Mouse (Mus musculus) erythroblast, embryonic 14.5 days (primary cell): ENCODE results near the gene Svep1. TPM values are rescaled to one million over a fixed set of nuclear protein-coding genes. Genes with fewer than 3 reads are reported as not detected.

Source experiments
- H3K27me3 ChIP-seq: 2 replicates; pipeline ENCODE4 v1.6.1; 2012; ENCODE audit warnings: inconsistent platforms; ENCODE audit not compliant: control insufficient read depth
- H3K36me3 ChIP-seq: 2 replicates; pipeline ENCODE4 v1.6.1; 2012; ENCODE audit warnings: mild to moderate bottlenecking, inconsistent platforms; ENCODE audit not compliant: control insufficient read depth
- H3K4me1 ChIP-seq: 2 replicates; pipeline ENCODE4 v1.6.1; 2012; ENCODE audit warnings: inconsistent platforms; ENCODE audit not compliant: control insufficient read depth
- H3K4me3 ChIP-seq: replicated peaks from 2 replicates; pipeline ENCODE3; 2012; ENCODE audit warnings: moderate library complexity, mild to moderate bottlenecking, inconsistent platforms
- H3K9me3 ChIP-seq: 2 replicates; pipeline ENCODE4 v1.6.1; 2012; ENCODE audit warnings: low read length, inconsistent platforms, mixed read lengths; ENCODE audit not compliant: control insufficient read depth
- GATA1 ChIP-seq: IDR thresholded peaks from 2 replicates; pipeline ENCODE4 v1.6.1; 2012; ENCODE audit warnings: low read length, inconsistent platforms, mixed read lengths
- TAL1 ChIP-seq: IDR thresholded peaks from 3 replicates; pipeline ENCODE4 v1.6.1; 2012; ENCODE audit warnings: low read length, inconsistent platforms, mixed read lengths
- polyA plus RNA-seq: library from polyadenylated mRNA; stranded (reverse); fragments of >175 nt; gene quantifications from 2 replicates; pipeline ENCODE4 v1.2.3, GENCODE M21; 2012

Gene Svep1
- polyA plus RNA-seq, result under 0.01 TPM in 1 of 2 replicates, not detected in the other

GRCm38 (mm10) chr4:58206115-58206945, at the start of gene Svep1:
Gene Svep1, minus strand, starts transcription at chr4:58206859.
- Histone ChIP-seq H3K9me3 (no peaks in the 10 kb centered on the region), H3K27me3 (peaks cover 20% of the 10 kb centered on the region), H3K4me3 (peak within 1 kb of the TSS; percentile 24), H3K4me1 (no peaks in the 10 kb centered on the region), H3K36me3 (no peaks in the 10 kb centered on the region)
- no peak for TF ChIP-seq TAL1
- no peak for TF ChIP-seq GATA1

GRCm38 (mm10) chr4:58253410-58253809, 46.8 kb upstream of the Svep1 start:
- H3K36me3 ChIP-seq, result no peaks in the 10 kb centered on the region
- H3K9me3 ChIP-seq, result no peaks in the 10 kb centered on the region
- H3K4me1 ChIP-seq, result no peaks in the 10 kb centered on the region
- H3K4me3 ChIP-seq, result no peak overlapping the region
- TF ChIP-seq TAL1 (no peak), GATA1 (no peak)
- H3K27me3 ChIP-seq, result no peaks in the 10 kb centered on the region

- Histone ChIP-seq H3K4me1 (no peaks in the 10 kb centered on the region), H3K27me3 (no peaks in the 10 kb centered on the region), H3K36me3 (no peaks in the 10 kb centered on the region), H3K9me3 (no peaks in the 10 kb centered on the region), H3K4me3 (no peak overlapping the region)
- no peak for TF ChIP-seq GATA1
- no peak for TF ChIP-seq TAL1
Measured at GRCm38 (mm10) chr4:58252381-58252780, 45.7 kb upstream of the Svep1 start.

GRCm38 (mm10) chr4:58245544-58245943, 38.9 kb upstream of the Svep1 start:
- no peaks in the 10 kb centered on the region for H3K27me3 ChIP-seq
- no peaks in the 10 kb centered on the region for H3K9me3 ChIP-seq
- TF ChIP-seq TAL1 (no peak), GATA1 (no peak)
- H3K4me1 ChIP-seq, result no peaks in the 10 kb centered on the region
- no peak overlapping the region for H3K4me3 ChIP-seq
- no peaks in the 10 kb centered on the region for H3K36me3 ChIP-seq

- Histone ChIP-seq H3K27me3 (no peaks in the 10 kb centered on the region), H3K36me3 (no peaks in the 10 kb centered on the region), H3K4me1 (no peaks in the 10 kb centered on the region), H3K4me3 (no peak overlapping the region), H3K9me3 (no peaks in the 10 kb centered on the region)
- no peak for TF ChIP-seq TAL1
- no peak for TF ChIP-seq GATA1
Measured at GRCm38 (mm10) chr4:58240416-58240815, 33.8 kb upstream of the Svep1 start.

GRCm38 (mm10) chr4:58235828-58236227, 29.2 kb upstream of the Svep1 start:
- H3K4me3 ChIP-seq, result no peak overlapping the region
- H3K9me3 ChIP-seq, result no peaks in the 10 kb centered on the region
- no peaks in the 10 kb centered on the region for H3K4me1 ChIP-seq
- no peak for TF ChIP-seq GATA1
- no peak for TF ChIP-seq TAL1
- no peaks in the 10 kb centered on the region for H3K27me3 ChIP-seq
- H3K36me3 ChIP-seq, result no peaks in the 10 kb centered on the region

GRCm38 (mm10) chr4:58223499-58223898, 16.8 kb upstream of the Svep1 start:
- H3K4me3 ChIP-seq, result no peak overlapping the region
- TF ChIP-seq TAL1 (no peak), GATA1 (no peak)
- H3K9me3 ChIP-seq, result no peaks in the 10 kb centered on the region
- H3K36me3 ChIP-seq, result no peaks in the 10 kb centered on the region
- no peaks in the 10 kb centered on the region for H3K4me1 ChIP-seq
- no peaks in the 10 kb centered on the region for H3K27me3 ChIP-seq

- no peaks in the 10 kb centered on the region for H3K9me3 ChIP-seq
- no peaks in the 10 kb centered on the region for H3K36me3 ChIP-seq
- H3K4me3 ChIP-seq, result no peak overlapping the region
- no peaks in the 10 kb centered on the region for H3K4me1 ChIP-seq
- TF ChIP-seq GATA1 (no peak), TAL1 (no peak)
- peaks cover 8% of the 10 kb centered on the region for H3K27me3 ChIP-seq
Measured at GRCm38 (mm10) chr4:58211374-58211773, 4.7 kb upstream of the Svep1 start.

- Histone ChIP-seq H3K36me3 (no peaks in the 10 kb centered on the region), H3K27me3 (peaks cover 15% of the 10 kb centered on the region), H3K9me3 (no peaks in the 10 kb centered on the region), H3K4me1 (no peaks in the 10 kb centered on the region), H3K4me3 (no peak overlapping the region)
- no peak for TF ChIP-seq GATA1
- TF ChIP-seq TAL1, result no peak
Measured at GRCm38 (mm10) chr4:58210557-58211090, 4.0 kb upstream of the Svep1 start.

- Histone ChIP-seq H3K36me3 (no peaks in the 10 kb centered on the region), H3K4me3 (peak overlapping the region; percentile 24), H3K4me1 (no peaks in the 10 kb centered on the region), H3K27me3 (peaks cover 20% of the 10 kb centered on the region), H3K9me3 (no peaks in the 10 kb centered on the region)
- TF ChIP-seq GATA1 (no peak), TAL1 (no peak)
Measured at GRCm38 (mm10) chr4:58205750-58206114, 927 bp downstream of the Svep1 start.
